8 mouse cellular contexts compared by ENCODE assay signal in the genomic region with DNA sequence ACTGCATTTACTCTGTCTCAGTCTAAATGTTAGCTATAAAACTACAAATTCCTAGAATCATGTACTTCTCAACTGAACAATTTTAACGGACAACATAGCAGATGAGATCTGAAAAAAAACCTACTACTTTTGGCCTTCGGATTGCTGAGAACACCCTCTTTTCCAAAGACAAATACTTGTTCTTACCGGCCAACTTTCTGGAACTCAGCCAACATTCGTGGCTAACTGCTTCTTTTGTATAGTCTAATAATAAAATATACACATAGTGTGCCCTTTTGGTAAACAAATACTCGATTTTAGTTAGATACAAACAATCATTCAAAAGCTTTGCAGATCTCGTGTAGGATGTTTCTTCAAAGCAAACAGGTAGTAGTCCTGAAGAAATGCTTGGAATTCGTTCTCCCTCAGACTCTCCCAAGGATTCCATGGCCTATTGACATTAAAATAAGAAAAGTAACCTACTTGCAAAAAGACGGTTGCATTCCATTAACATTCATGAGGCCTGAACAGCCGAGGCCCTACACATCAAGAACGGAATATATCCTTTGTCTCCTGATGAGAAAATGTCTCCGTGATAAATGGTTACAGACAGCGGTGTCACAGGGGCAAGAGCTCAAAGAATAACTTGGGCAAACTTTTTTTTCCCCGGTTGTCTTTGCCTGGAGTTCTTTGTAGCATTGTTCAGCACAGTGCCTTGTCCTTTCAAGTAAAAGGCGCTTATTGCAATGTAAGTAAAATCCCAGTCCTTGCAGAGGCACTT. TPM values are rescaled to one million over a fixed set of nuclear protein-coding genes. Genes with fewer than 3 reads are reported as not detected.
DNase-seq lines count a peak whose midpoint lies in the region; ATAC-seq lines count a peak whose summit lies in the region.

No protein-coding gene starts in this region.

- peak overlapping the region; percentile 90; the same call in 1 of the 2 replicates for H3K27ac ChIP-seq in hindbrain, embryonic 15.5 days (replicated peaks)
- H3K27ac ChIP-seq in midbrain, embryonic 10.5 days (replicated peaks), result peak overlapping the region; percentile 94

- peaks cover 47% of the 10 kb centered on the region for H3K4me1 ChIP-seq in erythroblast, embryonic 14.5 days (ENCODE audit: control insufficient read depth)
- H3K4me1 ChIP-seq in hindbrain, embryonic 15.5 days (replicated peaks), result peaks cover 23% of the 10 kb centered on the region
- H3K4me1 ChIP-seq in midbrain, embryonic 10.5 days, result peaks cover 53% of the 10 kb centered on the region

- peaks cover 19% of the 10 kb centered on the region for H3K36me3 ChIP-seq in erythroblast, embryonic 14.5 days (ENCODE audit: control insufficient read depth)
- H3K36me3 ChIP-seq in hindbrain, embryonic 15.5 days, result no peaks in the 10 kb centered on the region
- H3K36me3 ChIP-seq in midbrain, embryonic 10.5 days, result peaks cover 14% of the 10 kb centered on the region

- peak; percentile 91 for DNase-seq in ZHBTc4 (ENCODE audit: low read depth, low spot score)
- DNase-seq in midbrain, embryonic 10.5 days (ENCODE audit: low spot score), result peak; percentile 62
- DNase-seq in left cerebral cortex, adult 9 months (ENCODE audit: low spot score in 2 of 2), result no peak
- DNase-seq in layer of hippocampus, adult 9-10 months (ENCODE audit: low spot score), result no peak
- DNase-seq in thymus, postnatal 0 days (ENCODE audit: low spot score), result no peak

- 5% methylated on average over 14 of the region's 14 CpGs for WGBS in hindbrain, embryonic 15.5 days
- 12% methylated on average over 14 of the region's 14 CpGs for WGBS in midbrain, embryonic 10.5 days

- no peak overlapping the region for H3K9ac ChIP-seq in hindbrain, embryonic 15.5 days

- peaks cover 3% of the 10 kb centered on the region for H3K9me3 ChIP-seq in erythroblast, embryonic 14.5 days (ENCODE audit: control insufficient read depth, low read length)
- H3K9me3 ChIP-seq in hindbrain, embryonic 15.5 days, result no peaks in the 10 kb centered on the region
- H3K9me3 ChIP-seq in midbrain, embryonic 10.5 days (replicated peaks), result peaks cover 3% of the 10 kb centered on the region; the same call in 1 of the 2 replicates

- no peaks in the 10 kb centered on the region for H3K27me3 ChIP-seq in erythroblast, embryonic 14.5 days (ENCODE audit: control insufficient read depth)
- no peaks in the 10 kb centered on the region for H3K27me3 ChIP-seq in hindbrain, embryonic 15.5 days
- no peaks in the 10 kb centered on the region for H3K27me3 ChIP-seq in midbrain, embryonic 10.5 days (ENCODE audit: low read depth, poor library complexity, severe bottlenecking)

- H3K4me3 ChIP-seq in erythroblast, embryonic 14.5 days (replicated peaks), result peak overlapping the region; percentile 92
- peak overlapping the region; percentile 73 for H3K4me3 ChIP-seq in hindbrain, embryonic 15.5 days
- H3K4me3 ChIP-seq in midbrain, embryonic 10.5 days, result peak overlapping the region; percentile 87

- peak overlapping the region; percentile 68 for H3K4me2 ChIP-seq in hindbrain, embryonic 15.5 days

- ATAC-seq in erythroblast, adult 5-6 weeks (replicated peaks; ENCODE audit: low FRiP score, poor library complexity, severe bottlenecking), result no peak
- ATAC-seq in hindbrain, embryonic 15.5 days (ENCODE audit: low FRiP score, low read depth), result no peak

RNA-seq across cellular contexts. Expression of gene Lysmd3, which starts 1.2 kb away (rescaled TPM):
- polyA plus RNA-seq in erythroblast, embryonic 14.5 days (2012), result 0.17 and 0.46 TPM in 2 replicates
- 16.5 and 30.1 TPM in 2 replicates for total RNA-seq in erythroblast, adult 5-6 weeks (2015; ENCODE audit: low replicate concordance)
- 34.4 and 47.8 TPM in 2 replicates for total RNA-seq in erythroblast, adult 5-6 weeks (2017; ENCODE audit: low replicate concordance)
- polyA plus RNA-seq in hindbrain, embryonic 15.5 days (2015; fragmentation: Nextera tagmentation; extraction: Ambion mirVana), result 17.3 and 19.3 TPM in 2 replicates
- 26.4 and 26.8 TPM in 2 replicates for polyA plus RNA-seq in midbrain, embryonic 10.5 days (2016; fragmentation: Nextera tagmentation; extraction: Ambion mirVana)
- 18.9 and 20.9 TPM in 2 replicates for polyA plus RNA-seq in thymus, postnatal 0 days (2015; fragmentation: Nextera tagmentation; extraction: Ambion mirVana)

RNA-seq across cellular contexts. Expression of gene Adgrv1, which starts 23.3 kb away (rescaled TPM):
- under 0.01 TPM in 1 of 2 replicates, not detected in the other for polyA plus RNA-seq in erythroblast, embryonic 14.5 days (2012)
- total RNA-seq in erythroblast, adult 5-6 weeks (2015; ENCODE audit: low replicate concordance), result not detected in 2 replicates
- 1.0 TPM in 1 of 2 replicates, not detected in the other for total RNA-seq in erythroblast, adult 5-6 weeks (2017; ENCODE audit: low replicate concordance)
- polyA plus RNA-seq in hindbrain, embryonic 15.5 days (2015; fragmentation: Nextera tagmentation; extraction: Ambion mirVana), result 10.6 and 13.8 TPM in 2 replicates
- polyA plus RNA-seq in midbrain, embryonic 10.5 days (2016; fragmentation: Nextera tagmentation; extraction: Ambion mirVana), result 47.3 and 51.2 TPM in 2 replicates
- polyA plus RNA-seq in thymus, postnatal 0 days (2015; fragmentation: Nextera tagmentation; extraction: Ambion mirVana), result 0.55 and 0.57 TPM in 2 replicates

RNA-seq across cellular contexts. Expression of gene Polr3g, which starts 54.5 kb away (rescaled TPM):
- polyA plus RNA-seq in erythroblast, embryonic 14.5 days (2012), result 0.05 and 0.09 TPM in 2 replicates
- total RNA-seq in erythroblast, adult 5-6 weeks (2015; ENCODE audit: low replicate concordance), result 4.0 and 14.4 TPM in 2 replicates
- total RNA-seq in erythroblast, adult 5-6 weeks (2017; ENCODE audit: low replicate concordance), result 4.4 and 6.4 TPM in 2 replicates
- 5.3 and 5.8 TPM in 2 replicates for polyA plus RNA-seq in hindbrain, embryonic 15.5 days (2015; fragmentation: Nextera tagmentation; extraction: Ambion mirVana)
- 17.7 and 24.9 TPM in 2 replicates for polyA plus RNA-seq in midbrain, embryonic 10.5 days (2016; fragmentation: Nextera tagmentation; extraction: Ambion mirVana)
- polyA plus RNA-seq in thymus, postnatal 0 days (2015; fragmentation: Nextera tagmentation; extraction: Ambion mirVana), result 12.8 and 13.6 TPM in 2 replicates

RNA-seq across cellular contexts. Expression of gene Mblac2, which starts 54.9 kb away (rescaled TPM):
- 0.01 TPM in 1 of 2 replicates, not detected in the other for polyA plus RNA-seq in erythroblast, embryonic 14.5 days (2012)
- total RNA-seq in erythroblast, adult 5-6 weeks (2015; ENCODE audit: low replicate concordance), result 0.19 and 2.5 TPM in 2 replicates
- 1.1 and 1.7 TPM in 2 replicates for total RNA-seq in erythroblast, adult 5-6 weeks (2017; ENCODE audit: low replicate concordance)
- 50.0 and 52.1 TPM in 2 replicates for polyA plus RNA-seq in hindbrain, embryonic 15.5 days (2015; fragmentation: Nextera tagmentation; extraction: Ambion mirVana)
- 4.5 and 5.1 TPM in 2 replicates for polyA plus RNA-seq in midbrain, embryonic 10.5 days (2016; fragmentation: Nextera tagmentation; extraction: Ambion mirVana)
- 10.1 and 11.9 TPM in 2 replicates for polyA plus RNA-seq in thymus, postnatal 0 days (2015; fragmentation: Nextera tagmentation; extraction: Ambion mirVana)

Comparison
In these comparisons a context has a peak if more than half of its experiments do, and no peak if none do; other contexts are left out.
1. DNase-seq: peak in ZHBTc4 (single experiment) and midbrain, embryonic 10.5 days (single experiment); none in left cerebral cortex, adult 9 months (0 of 2), layer of hippocampus, adult 9-10 months (single experiment) and thymus, postnatal 0 days (single experiment).
2. RNA of gene Lysmd3, which starts 1.2 kb away (polyA plus RNA-seq): 26.4 to 26.8 TPM in midbrain, embryonic 10.5 days, 18.9 to 20.9 TPM in thymus, postnatal 0 days and 17.3 to 19.3 TPM in hindbrain, embryonic 15.5 days; 0.17 to 0.46 TPM in erythroblast, embryonic 14.5 days; every median in the first group is over 10 times any median in the second.
3. Peak in every context shown above with its lines, with median percentiles within 50 percentile points of each other: H3K4me3 ChIP-seq.